26 mouse cellular contexts compared by ENCODE assay signal in the genomic region with DNA sequence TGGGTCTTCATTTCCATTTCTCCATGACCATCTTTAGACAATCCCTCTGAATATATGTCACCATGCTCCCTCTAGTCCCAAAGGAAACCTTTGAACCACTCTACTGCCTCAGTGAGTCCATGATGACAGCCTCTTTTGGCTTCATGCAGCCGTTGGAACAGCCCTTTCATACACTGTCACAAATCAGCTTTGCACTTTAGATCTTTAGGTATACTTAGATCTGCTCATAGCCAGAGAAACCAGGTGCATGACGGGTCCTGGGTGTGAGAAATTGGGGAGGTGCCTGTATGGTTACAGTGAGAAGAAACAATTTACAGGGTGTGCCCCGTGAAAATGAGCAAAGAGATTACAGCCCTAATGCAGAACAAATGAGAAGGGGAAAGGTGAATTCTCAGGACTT. TPM values are rescaled to one million over a fixed set of nuclear protein-coding genes. Genes with fewer than 3 reads are reported as not detected.
DNase-seq lines count a peak whose midpoint lies in the region; ATAC-seq and TF ChIP-seq lines count a peak whose summit lies in the region.
"Had no signal": no experiment of that assay in that cellular context is flagged by ENCODE, and none has a peak within 500 bp of the region (broad histone marks: within the 10 kb centered on the region; RNA-seq: fewer than 3 reads in every experiment).

No protein-coding gene starts in this region.

- TF ChIP-seq EP300 in stomach, postnatal 0 days (optimal IDR thresholded peaks at IDR 0.05): no peak

- peak; percentile 64 for DNase-seq in CD4-positive, CD25-positive, alpha-beta regulatory T cell, adult 2 months (ENCODE audit: low read depth, low spot score)
- peak; percentile 57 for DNase-seq in T-cell, adult 2 months (ENCODE audit: low spot score)
- DNase-seq in stomach, postnatal 0 days (ENCODE audit: low spot score): no peak
- peak; percentile 54 for DNase-seq in thymus, postnatal 25 days
- no peak for DNase-seq in embryo, embryonic 9.5 days (ENCODE audit: extremely low spot score)
- no peak for DNase-seq in kidney, postnatal 10 days
- DNase-seq: adrenal gland, postnatal 25 days; cerebellum, adult 11-12 months; cerebellum, adult 9-11 months; gastrocnemius, postnatal 10 days; heart, postnatal 4 days; kidney, adult 8-10 months; layer of hippocampus, adult 9-11 months had no signal

- no peaks in the 10 kb centered on the region for H3K36me3 ChIP-seq in stomach, postnatal 0 days (ENCODE audit: control insufficient read depth, insufficient read depth, low read length)
- H3K36me3 ChIP-seq in intestine, postnatal 0 days (ENCODE audit: control insufficient read depth, insufficient read depth): no peaks in the 10 kb centered on the region
- H3K36me3 ChIP-seq: limb, embryonic 12.5 days; liver, embryonic 15.5 days; lung, embryonic 15.5 days; midbrain, embryonic 12.5 days had no signal

- no peak overlapping the region for H3K4me2 ChIP-seq in stomach, postnatal 0 days (replicated peaks; ENCODE audit: low read depth)
- H3K4me2 ChIP-seq in intestine, postnatal 0 days (replicated peaks; ENCODE audit: low read depth): no peak overlapping the region
- H3K4me2 ChIP-seq: hindbrain, embryonic 14.5 days; limb, embryonic 12.5 days; liver, embryonic 15.5 days; lung, embryonic 15.5 days; midbrain, embryonic 12.5 days had no signal

- no peak for TF ChIP-seq CTCF in stomach, postnatal 0 days (IDR thresholded peaks at IDR 0.05; ENCODE audit: low read depth)
- TF ChIP-seq CTCF in intestine, postnatal 0 days (IDR thresholded peaks at IDR 0.05; ENCODE audit: low read depth): no peak

- no peaks in the 10 kb centered on the region for H3K4me1 ChIP-seq in stomach, postnatal 0 days (replicated peaks; ENCODE audit: control insufficient read depth, insufficient read depth)
- no peaks in the 10 kb centered on the region for H3K4me1 ChIP-seq in intestine, postnatal 0 days (replicated peaks; ENCODE audit: control insufficient read depth, insufficient read depth, low read length)
- H3K4me1 ChIP-seq: limb, embryonic 12.5 days; liver, embryonic 15.5 days; lung, embryonic 15.5 days; midbrain, embryonic 12.5 days had no signal

- H3K4me3 ChIP-seq in stomach, postnatal 0 days (ENCODE audit: low read depth, low read length): no peak overlapping the region
- H3K4me3 ChIP-seq in intestine, postnatal 0 days (ENCODE audit: low read depth, low read length): no peak overlapping the region
- H3K4me3 ChIP-seq: erythroblast, embryonic 14.5 days; left cerebral cortex, adult 2 months; limb, embryonic 12.5 days; liver, embryonic 15.5 days; lung, embryonic 15.5 days; megakaryocyte, embryonic 14.5 days; midbrain, embryonic 12.5 days; myocyte had no signal

- ATAC-seq in stomach, postnatal 0 days (ENCODE audit: low FRiP score, low TSS enrichment): peak; percentile 75
- no peak for ATAC-seq in intestine, postnatal 0 days
- ATAC-seq: forebrain, embryonic 16.5 days; Patski had no signal

- H3K9me3 ChIP-seq in stomach, postnatal 0 days (ENCODE audit: control insufficient read depth, low read length): no peaks in the 10 kb centered on the region
- H3K9me3 ChIP-seq in intestine, postnatal 0 days (ENCODE audit: control insufficient read depth): no peaks in the 10 kb centered on the region
- H3K9me3 ChIP-seq: limb, embryonic 12.5 days; liver, embryonic 15.5 days; lung, embryonic 15.5 days; midbrain, embryonic 12.5 days had no signal

- no peak overlapping the region for H3K9ac ChIP-seq in stomach, postnatal 0 days (ENCODE audit: low read length)
- H3K9ac ChIP-seq in intestine, postnatal 0 days (ENCODE audit: low read depth, low read length): no peak overlapping the region
- H3K9ac ChIP-seq: hindbrain, embryonic 14.5 days; limb, embryonic 12.5 days; liver, embryonic 15.5 days; lung, embryonic 15.5 days; midbrain, embryonic 12.5 days had no signal

- H3K27me3 ChIP-seq in stomach, postnatal 0 days (ENCODE audit: control insufficient read depth, insufficient read depth, low read length): no peaks in the 10 kb centered on the region
- H3K27me3 ChIP-seq in intestine, postnatal 0 days (replicated peaks; ENCODE audit: control insufficient read depth, insufficient read depth, low read length): no peaks in the 10 kb centered on the region
- H3K27me3 ChIP-seq: limb, embryonic 12.5 days; liver, embryonic 15.5 days; lung, embryonic 15.5 days; midbrain, embryonic 12.5 days; Patski had no signal

- 67% methylated on average over 3 of the region's 3 CpGs for WGBS in stomach, postnatal 0 days
- WGBS in intestine, postnatal 0 days: 74% methylated on average over 3 of the region's 3 CpGs

- no peak overlapping the region for H3K27ac ChIP-seq in stomach, postnatal 0 days (replicated peaks)
- no peak overlapping the region for H3K27ac ChIP-seq in intestine, postnatal 0 days (ENCODE audit: low read depth, low read length)
- H3K27ac ChIP-seq: hindbrain, embryonic 14.5 days; kidney, postnatal 0 days; left cerebral cortex, adult 2 months; limb, embryonic 12.5 days; liver, embryonic 15.5 days; lung, embryonic 15.5 days; midbrain, embryonic 12.5 days had no signal

RNA-seq across cellular contexts. Expression of a gene that starts 14.3 kb away (rescaled TPM):
- polyA plus RNA-seq in stomach, postnatal 0 days (2015; fragmentation: Nextera tagmentation; extraction: Ambion mirVana): 16.0 and 16.8 TPM in 2 replicates
- 8.0 and 9.0 TPM in 2 replicates for polyA plus RNA-seq in intestine, postnatal 0 days (2015; fragmentation: Nextera tagmentation; extraction: Ambion mirVana)

Comparison
In these comparisons a context has a peak if more than half of its experiments do, and no peak if none do; other contexts are left out.
1. DNase-seq: peak in CD4-positive, CD25-positive, alpha-beta regulatory T cell, adult 2 months (single experiment), T-cell, adult 2 months (single experiment) and thymus, postnatal 25 days (single experiment); none in stomach, postnatal 0 days (single experiment), embryo, embryonic 9.5 days (single experiment) and kidney, postnatal 10 days (single experiment).